Mouse (Mus musculus): Measurements from ENCODE around the gene Spsb1.

Gene Spsb1

DNA sequence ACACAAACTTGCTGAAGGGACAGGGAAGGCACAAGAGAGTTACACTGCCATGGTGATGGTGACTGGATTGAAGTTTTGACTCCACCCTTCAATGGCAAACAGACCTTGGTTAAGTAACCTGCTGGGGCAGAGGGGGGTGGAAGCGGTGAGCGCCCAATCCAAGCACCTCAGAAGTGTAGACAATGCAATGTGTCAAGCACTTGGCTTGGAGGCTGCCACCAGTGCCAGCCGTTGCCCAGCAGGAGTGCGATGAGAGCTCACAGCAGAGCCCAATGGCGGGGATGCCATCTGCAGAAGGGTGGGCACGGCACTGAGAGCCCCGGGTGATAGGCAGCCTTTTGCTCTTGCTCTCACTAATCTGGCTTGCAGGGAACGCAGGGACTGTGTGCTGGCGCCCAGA is 2.6 kb downstream of the Spsb1 start:
- no peak for DNase-seq (ENCODE audit: low spot score in 2 of 2)

DNA sequence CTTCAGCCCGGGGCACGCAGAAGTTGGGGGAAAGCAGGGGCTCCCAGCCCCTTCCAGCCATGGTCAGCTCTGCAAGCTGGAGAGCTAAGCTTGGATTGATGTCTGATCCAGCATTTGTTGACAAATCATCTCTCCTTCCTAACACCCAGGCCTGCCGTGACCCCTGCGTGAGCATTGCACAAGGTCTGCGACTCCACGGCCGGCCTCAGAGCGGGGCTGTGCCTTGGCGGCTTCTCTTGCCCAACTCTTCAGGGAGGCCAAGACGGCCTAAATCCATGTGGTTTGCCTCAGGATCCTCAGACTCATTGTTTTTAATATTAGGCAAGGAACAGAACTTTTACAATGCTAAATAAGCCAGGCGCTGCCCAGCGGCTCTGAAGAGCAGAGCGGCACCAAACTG is 3.6 kb downstream of the Spsb1 start:
- DNase-seq (ENCODE audit: low spot score in 2 of 2), result no peak

DNA sequence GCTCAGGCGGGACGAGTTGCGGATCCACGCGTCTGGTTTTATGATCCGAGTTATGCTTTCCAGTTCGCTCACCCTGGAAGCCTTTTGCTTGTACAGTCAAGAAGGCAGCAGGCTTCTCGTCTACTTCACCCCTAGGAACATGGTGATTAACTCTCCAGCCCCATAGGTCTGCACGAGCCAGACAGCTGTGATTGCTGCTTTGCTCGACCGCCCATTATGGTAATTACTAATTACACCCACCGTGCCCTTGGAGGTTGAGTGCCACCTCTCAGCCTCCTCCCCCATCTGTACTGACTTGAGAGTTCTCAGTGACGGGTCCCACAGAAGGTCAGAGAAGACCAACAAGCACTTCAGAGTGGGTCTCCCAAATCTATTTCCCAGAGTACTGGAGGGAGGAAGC is 5.2 kb downstream of the Spsb1 start:
- no peak for DNase-seq (ENCODE audit: low spot score in 2 of 2)

DNA sequence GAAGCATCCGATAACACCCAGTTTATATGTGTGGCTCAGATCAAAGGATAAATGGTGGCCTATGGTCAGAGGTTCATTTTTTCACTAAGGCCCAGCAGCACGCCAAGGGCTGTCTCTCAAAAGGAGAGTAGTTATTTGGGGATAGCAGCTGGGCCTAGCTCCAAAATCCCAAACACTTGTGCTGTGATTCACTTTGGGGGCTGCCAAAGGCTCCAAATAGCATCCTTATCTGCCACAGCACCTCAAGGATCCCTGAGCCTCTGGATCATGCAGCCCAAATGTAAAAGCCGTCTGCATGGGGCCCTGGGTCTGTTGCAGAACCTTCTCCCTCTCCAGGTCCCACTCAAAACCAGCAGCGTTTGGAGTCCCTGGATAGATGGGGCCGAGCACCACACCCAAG is 6.7 kb downstream of the Spsb1 start:
- peak in 1 of 2 experiments; percentile 48 for DNase-seq (ENCODE audit: low spot score in 2 of 2)

DNA sequence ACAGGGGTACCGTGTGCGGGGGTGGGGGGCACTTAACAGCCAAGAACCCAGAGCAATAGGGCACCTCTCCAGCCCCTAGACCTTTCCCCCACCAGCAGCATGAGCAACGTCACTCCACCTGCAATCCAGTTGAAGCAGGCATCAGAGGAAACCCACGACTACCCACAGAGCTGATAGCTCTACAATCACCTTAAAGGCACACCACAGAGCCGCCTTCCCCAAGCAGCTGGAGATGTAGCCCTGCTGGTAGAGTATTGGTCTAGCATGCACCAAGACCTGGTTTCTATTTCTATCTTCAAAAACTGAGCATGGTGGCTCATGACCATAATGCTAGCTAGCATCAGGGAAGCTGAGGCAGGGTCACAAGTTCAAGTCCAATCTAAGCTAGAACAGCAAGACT is 7.4 kb downstream of the Spsb1 start:
- DNase-seq (ENCODE audit: low spot score in 2 of 2), result no peak

DNA sequence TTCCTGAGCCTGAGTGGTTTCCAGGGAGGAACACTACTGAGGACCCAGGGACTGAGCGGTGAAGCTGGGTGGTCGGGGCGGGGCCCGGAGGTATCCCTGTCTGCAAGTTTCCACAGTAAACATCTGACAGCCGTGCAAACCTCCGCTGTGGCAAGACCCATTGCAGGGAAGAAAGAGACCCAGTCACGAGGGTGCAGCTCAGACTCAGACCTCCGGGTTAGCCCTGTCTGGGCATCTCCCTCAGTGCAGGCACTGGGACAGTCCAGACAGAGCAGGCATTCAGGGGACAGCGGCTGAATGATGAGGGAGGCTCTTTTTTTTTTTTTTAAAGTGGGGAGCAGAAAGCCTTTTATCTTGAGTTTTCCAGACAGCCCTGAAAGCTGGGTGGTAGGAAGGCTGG is 9.6 kb downstream of the Spsb1 start:
- DNase-seq (ENCODE audit: low spot score in 2 of 2), result no peak

DNA sequence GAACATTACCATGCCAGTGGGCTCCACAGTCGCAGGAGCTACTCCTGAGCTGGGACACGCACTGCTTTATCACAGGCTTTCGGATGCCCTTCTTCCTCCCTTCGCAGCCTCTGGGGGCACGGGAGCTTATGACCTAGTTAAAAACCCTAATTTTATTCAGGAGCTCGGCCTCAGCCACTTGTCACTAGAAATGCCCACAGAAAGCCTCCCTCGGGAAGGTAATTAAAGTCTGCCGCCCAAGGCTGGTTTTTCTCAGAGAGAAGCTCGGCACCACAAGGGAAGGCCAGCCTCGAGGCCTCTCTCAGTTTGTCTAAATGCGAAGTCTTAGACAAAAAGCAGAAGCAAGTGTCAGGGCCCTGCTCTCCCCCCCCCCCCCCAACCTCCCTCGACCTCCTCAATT is 10.6 kb downstream of the Spsb1 start:
- DNase-seq (ENCODE audit: low spot score in 2 of 2), result no peak

DNA sequence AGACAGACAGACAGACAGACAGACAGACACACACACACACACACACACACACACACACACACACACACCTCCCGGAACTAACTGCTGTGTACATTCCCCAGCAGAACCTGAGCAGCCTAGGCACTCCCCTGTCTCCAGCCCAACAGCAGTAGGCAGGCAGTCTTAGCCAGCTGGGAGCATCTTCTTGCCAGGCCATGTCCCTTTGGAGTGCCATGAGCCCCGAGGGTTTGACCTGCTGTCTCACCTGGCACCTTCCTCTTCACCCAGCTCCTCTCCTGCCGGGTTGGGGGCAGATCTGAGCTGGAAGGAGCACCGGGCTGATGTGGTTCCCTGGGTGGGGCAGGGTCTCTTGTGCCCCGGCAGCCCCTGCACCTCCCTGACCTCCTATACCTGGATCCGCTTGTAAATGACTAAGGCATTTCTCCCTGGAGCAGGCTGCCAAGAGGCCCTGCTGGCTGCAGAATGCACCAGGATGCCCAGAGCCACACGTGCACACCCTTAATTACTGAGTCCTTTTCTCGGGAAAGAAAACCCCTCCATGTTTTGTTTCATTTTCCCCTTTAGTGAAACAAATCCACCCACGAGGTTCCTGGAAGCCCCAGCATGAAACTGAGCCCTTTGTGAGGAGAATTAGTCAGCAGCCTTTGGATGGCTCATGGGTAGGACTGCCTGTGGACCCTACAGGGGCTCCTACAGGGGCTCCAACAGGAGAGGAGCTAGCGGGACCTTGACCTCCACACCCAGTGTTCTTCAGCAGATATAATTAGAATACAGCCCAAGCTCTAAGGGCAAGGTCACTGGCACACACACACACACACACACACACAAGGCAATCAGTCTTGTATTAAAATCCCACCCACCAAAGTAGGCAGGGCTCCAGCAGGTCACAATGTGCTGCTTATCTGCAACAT is 11.8 kb downstream of the Spsb1 start:
- DNase-seq (ENCODE audit: low spot score in 2 of 2), result no peak

DNA sequence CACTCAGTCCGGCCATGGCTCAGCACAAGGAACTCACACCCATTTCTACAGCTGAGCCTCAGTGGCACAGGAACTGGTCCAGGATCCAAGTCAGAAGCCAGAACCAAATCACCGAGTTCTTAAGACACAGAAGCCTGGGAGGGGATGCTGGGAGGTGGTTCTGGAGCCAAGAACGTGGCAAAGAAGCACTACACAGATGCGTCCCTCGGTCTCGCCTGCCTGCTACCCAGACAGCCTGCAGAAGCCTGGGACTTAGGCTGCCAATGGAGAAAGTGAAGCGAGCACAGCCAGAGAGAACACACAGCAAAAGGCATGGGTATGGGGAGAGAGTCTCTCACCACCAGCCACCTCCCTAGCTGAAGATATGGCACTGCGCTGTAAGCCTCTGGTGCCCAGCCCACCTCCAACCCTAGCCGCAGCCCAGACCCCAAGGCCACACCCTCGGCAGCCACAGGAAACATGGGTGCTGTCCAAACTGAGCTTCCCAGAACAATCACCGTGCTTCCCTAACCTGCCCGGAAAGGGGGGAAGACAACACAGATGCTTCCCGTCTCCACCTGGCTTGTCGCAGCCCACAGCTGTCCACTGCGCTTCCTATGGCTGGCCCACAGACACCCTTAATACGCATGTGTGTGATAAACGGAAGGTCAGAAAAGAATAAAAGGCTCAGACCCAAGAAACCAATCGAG is 13.6 kb downstream of the Spsb1 start:
- DNase-seq (ENCODE audit: low spot score in 2 of 2), result no peak

DNA sequence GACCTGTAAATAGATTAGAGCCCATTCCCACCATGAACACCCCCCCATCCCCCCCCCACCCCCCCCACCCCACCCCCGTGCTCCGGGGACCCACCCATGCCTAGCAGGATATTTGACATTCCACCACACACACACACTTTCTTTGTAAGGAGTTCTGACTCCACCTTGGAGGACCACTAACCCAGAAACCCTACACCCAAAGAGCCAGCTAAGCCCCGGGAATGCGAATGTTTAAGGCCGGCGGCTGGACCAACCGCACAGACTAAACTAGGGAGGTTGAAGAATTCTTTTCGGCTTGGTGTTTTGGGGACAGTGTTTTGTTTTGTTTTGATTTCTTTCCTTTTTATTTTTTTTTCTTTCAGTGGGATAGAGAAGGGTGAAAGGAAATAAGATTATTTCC is 16.1 kb downstream of the Spsb1 start:
- DNase-seq (ENCODE audit: low spot score in 2 of 2), result no peak

DNA sequence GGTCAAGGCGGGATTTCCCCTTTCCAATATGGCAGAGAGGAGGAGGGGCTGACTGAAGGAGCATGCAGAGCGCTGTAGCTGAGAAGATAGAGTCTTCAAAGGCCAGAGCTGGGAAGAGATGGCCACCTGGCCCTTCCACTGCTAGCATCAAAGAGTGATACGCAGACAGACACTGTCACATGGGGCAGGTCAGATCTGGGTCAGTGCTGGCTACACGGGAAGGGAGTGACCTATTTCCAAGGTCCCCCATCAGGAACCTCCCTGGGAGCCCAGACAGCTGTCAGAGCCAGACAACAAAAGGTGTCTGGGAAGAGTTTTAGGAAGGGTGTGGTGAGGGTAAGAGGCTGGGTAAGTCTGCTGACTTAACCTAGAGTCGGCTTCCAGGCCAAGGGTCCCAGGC is 17.9 kb downstream of the Spsb1 start:
- DNase-seq (ENCODE audit: low spot score in 2 of 2), result no peak

DNA sequence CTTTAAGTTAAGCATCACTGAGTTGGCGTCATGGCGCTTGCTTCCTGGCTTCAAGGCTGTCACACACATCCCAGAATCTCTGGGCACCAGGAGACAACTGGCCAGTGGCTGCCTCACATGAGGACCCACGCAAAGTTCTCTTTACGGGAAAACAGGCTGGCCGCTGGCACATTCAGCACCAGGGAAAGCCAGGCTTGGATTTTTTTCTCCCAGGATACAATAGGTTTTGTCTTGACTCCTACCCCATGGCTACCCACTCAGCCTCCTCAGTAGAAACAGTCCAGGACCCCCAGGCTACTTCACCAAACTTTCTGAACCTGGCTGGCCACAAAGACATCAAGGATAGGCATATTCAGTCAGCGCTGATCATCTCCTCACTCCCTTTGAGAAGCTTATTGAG is 19.4 kb downstream of the Spsb1 start:
- no peak for DNase-seq (ENCODE audit: low spot score in 2 of 2)

DNA sequence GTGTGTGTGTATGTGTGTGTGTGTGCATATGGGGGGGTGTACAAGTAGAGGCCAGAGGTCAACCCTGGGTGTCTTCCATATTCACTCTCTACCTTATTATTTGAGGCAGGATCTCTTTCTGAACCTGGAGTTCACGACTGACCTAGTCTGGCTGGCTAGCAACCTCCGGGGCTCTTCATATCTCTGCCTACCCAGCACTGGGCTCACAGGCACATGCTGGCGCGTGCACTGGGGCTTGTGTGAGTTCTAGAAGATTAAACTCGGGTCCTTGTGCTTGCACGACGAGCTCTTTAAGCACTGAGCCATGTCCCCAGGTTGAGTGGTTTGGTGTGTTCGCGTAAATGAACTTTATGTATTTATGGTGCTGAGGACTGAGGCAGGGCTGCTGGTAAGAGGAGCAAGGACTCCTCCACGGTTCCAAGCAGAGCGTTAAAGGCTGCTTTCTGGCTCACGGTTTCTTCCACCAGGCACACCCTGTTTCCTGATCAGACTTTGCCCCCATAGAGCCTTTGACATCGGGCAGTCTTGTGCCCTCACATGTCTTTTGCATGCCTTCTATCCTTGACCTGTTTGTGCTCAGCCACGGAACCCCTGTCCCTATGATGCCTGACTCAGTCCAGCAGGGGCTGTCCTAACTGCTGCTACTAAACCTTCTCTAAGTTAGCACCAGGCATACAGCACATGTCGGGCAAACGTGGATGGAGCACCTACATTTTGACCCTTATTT is 21.2 kb downstream of the Spsb1 start:
- DNase-seq (ENCODE audit: low spot score in 2 of 2), result no peak

DNA sequence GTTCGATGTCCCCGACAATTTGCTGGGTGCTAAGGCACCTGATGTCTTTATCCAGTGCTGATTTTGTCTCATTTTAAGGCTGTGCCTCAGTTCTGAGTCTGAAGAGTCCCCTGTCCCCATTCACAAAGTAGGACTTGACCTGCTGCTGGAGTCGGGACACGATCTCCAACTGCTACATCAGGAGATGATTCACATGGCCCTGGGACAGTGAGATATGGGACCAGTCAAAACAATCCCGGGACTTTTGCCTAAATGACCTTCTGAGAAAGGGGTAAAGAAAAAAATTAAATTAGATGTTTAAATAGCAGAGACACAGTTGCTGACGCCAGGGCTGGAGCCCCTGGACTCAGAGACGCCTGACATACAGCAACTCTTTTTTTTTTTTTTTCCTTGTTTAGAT is 21.8 kb downstream of the Spsb1 start:
- DNase-seq (ENCODE audit: low spot score in 2 of 2), result no peak

DNA sequence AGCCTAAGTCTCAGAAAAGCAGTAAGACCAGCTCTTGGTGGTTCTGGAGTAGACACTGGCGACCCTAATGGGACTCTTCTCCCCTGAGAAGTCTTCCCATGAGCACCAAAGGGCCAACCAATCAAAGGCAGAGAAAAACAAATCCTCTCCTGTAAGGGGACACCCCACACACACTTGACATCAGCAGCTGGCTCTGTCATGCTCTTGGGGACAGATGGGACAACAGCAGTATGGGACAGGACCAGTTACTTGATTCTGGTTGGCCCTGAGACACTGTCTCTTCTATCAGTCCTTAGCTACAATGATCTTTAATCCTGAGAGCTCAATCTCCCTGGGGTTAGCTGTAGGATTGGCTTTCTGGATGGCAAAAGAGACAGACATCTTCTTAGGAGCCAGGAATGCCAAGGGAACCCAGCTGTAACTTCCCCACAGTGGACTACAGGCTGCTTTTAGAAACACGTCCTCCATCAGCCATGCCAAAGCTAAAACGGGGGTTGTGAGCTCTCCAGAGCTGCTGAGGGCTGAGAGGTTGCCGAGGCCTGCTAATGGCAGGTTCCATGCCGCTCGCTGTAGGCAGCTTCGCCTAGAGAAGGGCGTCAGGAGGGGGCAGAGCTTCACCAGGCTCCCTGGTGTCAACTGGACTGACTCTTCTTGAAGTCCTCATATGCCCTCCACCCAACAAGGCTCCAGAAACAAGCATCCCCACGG is 22.6 kb downstream of the Spsb1 start:
- DNase-seq (ENCODE audit: low spot score in 2 of 2), result no peak

DNA sequence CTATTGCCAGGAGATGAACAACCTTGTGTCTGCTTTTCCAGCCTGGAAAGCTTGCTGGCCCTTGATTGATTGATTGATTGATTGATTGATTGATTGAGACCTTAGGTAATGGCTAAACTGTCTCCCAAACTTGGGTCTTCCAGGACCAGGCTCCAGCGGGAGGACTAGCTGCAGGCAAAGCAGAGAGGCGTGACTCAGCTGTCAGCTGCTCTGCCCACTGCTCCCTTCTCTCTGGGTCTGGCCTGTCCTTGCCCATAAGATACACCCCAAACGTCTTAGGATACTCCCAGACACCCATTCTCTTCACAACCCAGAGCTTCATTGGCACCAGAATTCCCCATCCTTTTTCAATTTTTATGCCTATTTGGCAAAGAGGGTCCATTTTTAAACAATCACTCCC is 24.1 kb downstream of the Spsb1 start:
- no peak for DNase-seq (ENCODE audit: low spot score in 2 of 2)

DNA sequence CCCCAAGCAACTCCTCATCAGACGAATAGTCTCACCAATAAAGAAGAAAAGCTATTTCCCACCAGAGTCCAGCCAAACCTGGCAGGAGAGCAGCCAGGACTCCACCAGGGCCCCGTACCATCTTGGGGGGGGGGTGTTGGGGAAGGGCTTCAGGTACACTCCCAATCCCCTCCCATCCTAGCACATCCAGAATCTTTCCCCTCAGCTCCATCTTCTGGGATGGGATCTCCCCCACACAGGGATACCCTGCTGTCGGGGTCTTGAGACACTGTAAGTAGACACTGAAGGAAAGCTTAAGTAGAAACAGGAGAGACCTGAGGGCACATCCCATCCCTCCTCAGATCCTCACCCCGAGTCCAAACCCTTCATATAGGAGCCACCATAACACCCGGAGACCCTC is 31.8 kb downstream of the Spsb1 start:
- DNase-seq (ENCODE audit: low spot score in 2 of 2), result no peak

DNA sequence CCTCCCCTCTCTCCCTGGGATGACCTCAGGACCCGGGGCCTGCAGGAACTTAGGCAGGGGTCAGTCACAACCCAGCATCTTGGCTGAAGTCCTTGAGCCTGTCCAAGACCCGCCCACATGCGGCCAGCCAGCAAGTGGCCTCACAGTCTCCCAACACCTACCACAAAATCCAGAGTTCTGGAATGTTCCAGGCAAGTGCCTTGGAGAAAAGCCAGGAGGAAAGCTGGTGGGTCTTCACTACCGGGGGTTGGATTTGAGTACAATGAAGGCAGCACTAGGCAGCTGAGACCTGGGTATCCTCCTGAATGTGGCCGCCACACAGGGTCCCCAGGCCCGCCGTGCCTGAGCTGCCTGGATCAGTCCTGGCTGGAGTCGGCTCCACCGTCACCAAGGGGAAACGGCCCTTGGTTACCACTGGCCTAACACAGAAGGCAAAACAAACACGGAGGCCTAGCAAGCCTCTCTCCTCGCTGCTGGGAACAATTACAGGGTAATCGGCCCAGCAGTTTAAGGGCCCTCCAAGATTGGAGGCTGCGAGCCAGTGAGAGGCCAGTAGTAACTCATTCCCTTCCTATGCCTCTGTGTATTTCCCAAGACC is 32.6 kb downstream of the Spsb1 start:
- no peak for DNase-seq (ENCODE audit: low spot score in 2 of 2)

DNA sequence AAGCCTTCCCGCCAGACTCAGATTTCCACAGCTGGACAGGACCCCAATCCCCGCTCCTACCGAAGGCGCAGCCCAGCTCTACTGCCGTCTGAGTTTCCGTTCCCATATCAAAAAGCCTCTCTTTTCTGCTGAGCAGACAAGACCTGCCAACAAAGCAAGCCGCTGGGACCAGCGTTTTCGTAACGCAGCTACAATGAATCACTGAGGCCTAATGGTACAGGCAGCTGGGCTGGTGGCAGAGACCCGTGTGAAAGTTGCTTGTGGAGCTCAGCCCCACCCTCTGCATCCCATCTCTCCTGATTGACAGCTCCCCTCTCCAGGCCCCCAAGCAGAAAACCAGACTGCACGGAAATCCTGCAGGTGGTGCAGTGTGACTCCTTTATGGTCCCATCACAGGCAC is 34.0 kb downstream of the Spsb1 start:
- no peak for DNase-seq (ENCODE audit: low spot score in 2 of 2)

DNA sequence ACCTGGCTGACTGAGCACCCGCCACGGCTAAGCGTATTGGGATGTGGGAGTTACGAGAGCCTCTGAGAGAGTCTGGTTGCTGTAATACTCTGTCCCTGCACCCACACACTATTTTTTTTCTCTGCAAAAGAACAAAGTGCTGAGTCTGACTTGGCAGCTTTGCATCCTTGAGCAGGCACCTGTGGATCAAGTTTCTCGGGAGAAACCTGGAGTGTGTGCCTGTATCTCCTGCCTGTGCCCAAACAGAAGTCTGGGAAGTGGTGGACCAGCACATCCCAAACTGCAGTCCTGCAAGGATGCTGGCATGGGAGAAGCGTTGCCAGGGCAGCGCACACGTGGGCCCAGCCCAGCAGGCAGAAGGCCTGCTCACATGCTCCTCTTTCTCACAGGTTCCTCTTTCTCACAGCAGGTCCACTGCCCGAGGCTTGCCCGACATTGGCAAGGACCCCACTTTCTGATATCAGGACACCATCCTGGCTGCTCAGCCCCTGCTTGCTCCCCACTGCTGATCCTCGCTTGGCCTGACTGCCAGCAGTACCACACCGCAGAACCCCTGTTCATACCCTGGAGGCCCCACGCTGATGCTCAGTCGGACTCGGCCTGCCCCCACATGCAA is 36.3 kb downstream of the Spsb1 start:
- peak; percentile 44 to 51 for DNase-seq (ENCODE audit: low spot score in 2 of 2)

DNA sequence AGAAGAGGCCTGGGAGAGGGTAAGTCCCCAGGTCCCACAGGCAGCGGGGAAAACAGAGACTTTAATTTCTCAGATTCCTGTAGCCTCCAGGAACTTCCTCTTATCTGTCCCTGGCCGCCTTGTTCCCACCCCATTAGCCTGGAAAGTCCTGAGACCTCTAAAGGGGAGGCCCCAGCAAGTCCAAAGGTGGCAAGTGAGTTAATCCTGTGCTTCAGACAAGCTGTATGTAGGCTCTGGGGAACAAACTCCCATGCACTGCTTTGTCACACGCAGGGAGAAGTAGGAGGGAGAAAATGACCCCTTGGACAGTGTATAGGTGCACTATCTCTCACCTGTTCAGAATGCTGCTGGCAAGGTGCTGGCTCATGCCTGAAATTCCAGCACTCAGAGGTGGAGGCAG is 38.0 kb downstream of the Spsb1 start:
- DNase-seq (ENCODE audit: low spot score in 2 of 2), result no peak

All from frontal cortex, postnatal 36 days (tissue).